Mouse (Mus musculus) forebrain, embryonic 10.5 days (tissue): ENCODE results near the gene Dars2. TPM values are rescaled to one million over a fixed set of nuclear protein-coding genes. Genes with fewer than 3 reads are reported as not detected.
A peak's percentile ranks its signal among the peaks of the same experiment; 100 is the strongest.
"Not testable (repeated sequence)": the region's sequence is repeated elsewhere in the genome, so short reads cannot be mapped to it uniquely, and the experiment has no call there.

Experiments used
- DNase-seq: peaks from one replicate; pipeline ENCODE4 v3.0.0-alpha.2; 2017; ENCODE audit warnings: low spot score; ENCODE audit errors: extremely low spot score
- H3K27ac ChIP-seq: fragments of 300-500 bp; sonication (generic); 2 replicates; pipeline ENCODE4 v1.5.1; 2016; ENCODE audit warnings: mild to moderate bottlenecking
- H3K27me3 ChIP-seq: fragments of 300-500 bp; sonication (generic); 2 replicates; pipeline ENCODE4 v1.6.1; 2016; ENCODE audit warnings: mild to moderate bottlenecking; ENCODE audit not compliant: poor library complexity, severe bottlenecking
- H3K36me3 ChIP-seq: fragments of 300-500 bp; sonication (generic); replicated peaks from 2 replicates; pipeline ENCODE4 v1.6.1; 2016; ENCODE audit warnings: mild to moderate bottlenecking, moderate library complexity
- H3K4me1 ChIP-seq: fragments of 300-500 bp; sonication (generic); 2 replicates; pipeline ENCODE4 v1.6.1; 2016
- H3K4me3 ChIP-seq: fragments of 300-500 bp; sonication (generic); 2 replicates; pipeline ENCODE4 v1.5.1; 2016; ENCODE audit warnings: mild to moderate bottlenecking, moderate library complexity
- H3K9me3 ChIP-seq: fragments of 300-500 bp; sonication (generic); 2 replicates; pipeline ENCODE4 v1.6.1; 2016; ENCODE audit warnings: mild to moderate bottlenecking, moderate library complexity
- WGBS: fragments of 180-500 bp; shearing (Covaris S2); methylation state at CpG from one replicate; pipeline ENCODE4 v1.1.7; 2016; 5-methylcytosine and 5-hydroxymethylcytosine counted together
- polyA plus RNA-seq: library from polyadenylated mRNA; unstranded; fragments of >200 nt; fragmentation: Nextera tagmentation; extraction: Ambion mirVana; gene quantifications from 2 replicates; pipeline ENCODE4 v1.2.1, GENCODE M21; 2016

The Dars2 gene
- polyA plus RNA-seq, 1 experiment from 2014 or later: 79.9 TPM

- Histone ChIP-seq H3K36me3 (peaks cover 73% of the 10 kb centered on the region), H3K27me3 (no peaks in the 10 kb centered on the region), H3K27ac (peak overlapping the region; percentile 97), H3K4me1 (peaks cover 23% of the 10 kb centered on the region), H3K4me3 (peak overlapping the region; percentile 85), H3K9me3 (no peaks in the 10 kb centered on the region)
- WGBS: 2% methylated on average over 21 of the region's 21 CpGs
- no peak for DNase-seq
Observed at GRCm38 (mm10) chr1:161033856-161034434, 36.5 kb downstream of the Dars2 start.

GRCm38 (mm10) chr1:161032345-161032744 lies 38.1 kb downstream of the Dars2 start:
- H3K36me3 ChIP-seq: peaks cover 63% of the 10 kb centered on the region
- 93% methylated on average over 7 of the region's 7 CpGs for WGBS
- no peaks in the 10 kb centered on the region for H3K27me3 ChIP-seq
- DNase-seq: peak; percentile 7
- H3K4me3 ChIP-seq: no peak overlapping the region
- H3K4me1 ChIP-seq: peaks cover 10% of the 10 kb centered on the region
- H3K9me3 ChIP-seq: no peaks in the 10 kb centered on the region
- H3K27ac ChIP-seq: no peak overlapping the region

- no peak for DNase-seq
- Histone ChIP-seq H3K9me3 (no peaks in the 10 kb centered on the region), H3K27me3 (no peaks in the 10 kb centered on the region), H3K4me3 (no peak overlapping the region), H3K36me3 (peaks cover 63% of the 10 kb centered on the region), H3K4me1 (peaks cover 9% of the 10 kb centered on the region), H3K27ac (no peak overlapping the region)
- 87% methylated on average over 9 of the region's 9 CpGs for WGBS
Observed at GRCm38 (mm10) chr1:161031881-161032280, 38.6 kb downstream of the Dars2 start.

DNA sequence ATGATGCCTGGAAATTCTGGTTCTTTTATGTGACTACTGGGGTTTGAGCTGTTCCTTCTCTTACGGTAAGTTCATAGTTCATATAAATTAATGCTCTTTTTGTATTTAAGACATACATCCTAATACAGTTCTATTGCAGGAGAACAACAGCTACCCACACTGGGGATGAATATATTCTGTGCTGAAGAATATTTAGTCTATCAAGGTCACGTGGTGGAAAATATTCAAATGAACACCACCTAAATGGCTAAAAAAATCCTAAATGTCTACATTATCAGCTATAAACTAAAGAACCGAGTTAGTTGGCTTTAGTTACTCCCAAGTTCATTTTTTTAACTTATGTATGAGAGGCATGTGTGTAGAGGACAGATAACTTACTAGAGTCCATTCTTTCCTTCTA lies 40.4 kb downstream of the Dars2 start:
- no peak overlapping the region for H3K4me3 ChIP-seq
- DNase-seq: no peak
- H3K4me1 ChIP-seq: peaks cover 9% of the 10 kb centered on the region
- H3K27me3 ChIP-seq: no peaks in the 10 kb centered on the region
- H3K27ac ChIP-seq: no peak overlapping the region
- H3K36me3 ChIP-seq: peaks cover 55% of the 10 kb centered on the region
- H3K9me3 ChIP-seq: no peaks in the 10 kb centered on the region
- 91% methylated on average over 3 of the region's 3 CpGs for WGBS

DNA sequence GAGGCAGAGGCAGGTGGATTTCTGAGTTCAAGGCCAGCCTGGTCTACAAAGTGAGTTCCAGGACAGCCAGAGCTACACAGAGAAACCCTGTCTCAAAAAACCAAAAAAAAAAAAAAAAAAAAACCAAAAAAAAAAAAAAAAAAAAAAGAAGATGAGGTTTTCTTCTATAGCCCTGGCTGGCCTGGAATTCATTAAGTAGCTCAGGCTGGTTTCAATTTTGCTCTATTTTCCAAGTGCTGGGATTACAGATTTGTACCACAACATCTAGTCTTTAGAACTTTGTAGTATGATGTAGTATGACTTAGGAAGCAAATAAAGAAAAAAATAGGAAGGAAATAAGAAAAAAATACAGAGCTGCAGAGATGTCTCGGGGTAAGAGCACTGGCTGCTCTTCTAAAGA lies 42.0 kb downstream of the Dars2 start:
- not testable (repeated sequence) for H3K27ac ChIP-seq, H3K4me1 ChIP-seq, H3K4me3 ChIP-seq, H3K27me3 ChIP-seq, DNase-seq, H3K9me3 ChIP-seq
- WGBS: 79% methylated on average over 1 of the region's 1 CpGs
- peaks cover 63% of the 10 kb centered on the region for H3K36me3 ChIP-seq

GRCm38 (mm10) chr1:161027196-161027595 lies 43.3 kb downstream of the Dars2 start:
- no peak for DNase-seq
- H3K36me3 ChIP-seq: peaks cover 60% of the 10 kb centered on the region
- 93% methylated on average over 2 of the region's 2 CpGs for WGBS

GRCm38 (mm10) chr1:161025410-161026210 lies 44.8 kb downstream of the Dars2 start:
- H3K27me3 ChIP-seq: no peaks in the 10 kb centered on the region
- WGBS: 94% methylated on average over 5 of the region's 5 CpGs
- no peaks in the 10 kb centered on the region for H3K9me3 ChIP-seq
- H3K4me3 ChIP-seq: no peak overlapping the region
- H3K4me1 ChIP-seq: no peaks in the 10 kb centered on the region
- peaks cover 49% of the 10 kb centered on the region for H3K36me3 ChIP-seq
- DNase-seq: no peak
- H3K27ac ChIP-seq: no peak overlapping the region

More at GRCm38 (mm10) chr1:161027196-161027595, 43.3 kb downstream of the Dars2 start:
- Histone ChIP-seq H3K4me1 (no peaks in the 10 kb centered on the region), H3K4me3 (no peak overlapping the region), H3K9me3 (no peaks in the 10 kb centered on the region), H3K27ac (no peak overlapping the region), H3K27me3 (no peaks in the 10 kb centered on the region)

- no peak for DNase-seq
- Histone ChIP-seq H3K27ac (no peak overlapping the region), H3K9me3 (no peaks in the 10 kb centered on the region), H3K4me3 (no peak overlapping the region), H3K36me3 (peaks cover 54% of the 10 kb centered on the region), H3K4me1 (no peaks in the 10 kb centered on the region), H3K27me3 (no peaks in the 10 kb centered on the region)
- 96% methylated on average over 14 of the region's 14 CpGs for WGBS
Observed at GRCm38 (mm10) chr1:161020051-161020450, 50.4 kb downstream of the Dars2 start.

DNA sequence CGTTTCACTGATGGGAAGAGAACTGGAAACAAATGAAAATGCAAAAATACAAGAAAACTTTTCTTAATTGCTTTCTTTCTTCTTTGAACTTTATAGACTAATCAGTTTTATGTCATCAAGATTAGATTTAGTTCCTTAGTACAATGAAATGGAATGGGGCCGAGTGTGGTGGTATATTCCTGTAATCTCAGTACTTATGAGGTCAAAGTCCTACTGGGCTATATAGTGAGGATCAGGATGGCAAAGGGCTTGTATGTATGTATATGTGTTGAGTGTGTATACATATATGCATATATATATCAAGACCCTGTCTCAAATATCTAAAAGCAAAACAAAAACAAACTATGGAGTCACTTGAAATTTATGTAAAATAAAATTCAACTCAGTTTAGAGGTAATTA lies 54.1 kb downstream of the Dars2 start:
- H3K27ac ChIP-seq: no peak overlapping the region
- no peaks in the 10 kb centered on the region for H3K9me3 ChIP-seq
- peaks cover 73% of the 10 kb centered on the region for H3K36me3 ChIP-seq
- H3K4me1 ChIP-seq: no peaks in the 10 kb centered on the region
- 90% methylated on average over 2 of the region's 2 CpGs for WGBS
- no peak for DNase-seq
- H3K27me3 ChIP-seq: no peaks in the 10 kb centered on the region
- H3K4me3 ChIP-seq: no peak overlapping the region

DNA sequence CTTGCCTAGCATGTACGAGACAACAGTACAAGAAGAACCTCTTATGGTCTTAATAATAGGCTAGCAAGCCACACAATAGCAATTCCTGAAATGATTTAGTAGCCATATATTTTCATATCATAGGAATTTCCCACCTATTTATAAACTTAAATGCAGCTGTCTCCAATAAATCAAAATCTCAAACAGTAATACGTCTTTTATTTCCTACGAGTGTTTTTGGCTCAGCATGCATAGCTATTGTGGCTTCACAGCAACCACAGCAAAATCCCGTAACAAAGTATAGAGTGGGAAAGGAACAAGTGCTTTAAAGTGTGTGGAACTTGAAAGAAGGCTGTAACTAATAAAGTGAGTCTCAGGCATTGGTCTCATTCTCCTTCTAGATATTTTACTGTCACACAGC lies 60.0 kb downstream of the Dars2 start:
- DNase-seq: no peak
- Histone ChIP-seq H3K27me3 (no peaks in the 10 kb centered on the region), H3K4me1 (no peaks in the 10 kb centered on the region), H3K36me3 (peaks cover 47% of the 10 kb centered on the region), H3K9me3 (no peaks in the 10 kb centered on the region), H3K27ac (no peak overlapping the region), H3K4me3 (no peak overlapping the region)
- 92% methylated on average over 4 of the region's 4 CpGs for WGBS

DNA sequence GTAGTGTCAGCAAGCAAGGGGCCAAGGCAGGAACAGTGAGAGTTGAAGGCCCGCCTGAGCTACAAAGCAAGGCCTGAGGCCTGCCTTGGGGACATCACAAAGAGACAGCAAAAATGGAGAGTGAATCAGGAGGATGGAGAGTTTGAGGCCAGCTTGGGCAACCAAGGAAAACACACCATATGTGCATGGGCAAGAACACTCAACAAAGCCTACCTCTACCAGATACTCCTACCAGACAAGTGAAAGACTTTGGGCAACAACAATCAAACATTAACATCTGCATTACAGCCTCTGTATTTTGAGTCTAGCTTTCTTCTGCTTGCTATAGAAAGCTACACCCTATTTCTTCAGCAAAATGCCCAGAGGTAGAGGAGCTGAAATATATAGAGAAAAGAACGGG lies 62.4 kb downstream of the Dars2 start:
- H3K9me3 ChIP-seq: no peaks in the 10 kb centered on the region
- DNase-seq: no peak
- H3K4me1 ChIP-seq: no peaks in the 10 kb centered on the region; the same call in 1 of the 2 replicates
- H3K36me3 ChIP-seq: peaks cover 39% of the 10 kb centered on the region
- 91% methylated on average over 2 of the region's 2 CpGs for WGBS
- H3K27ac ChIP-seq: no peak overlapping the region
- no peaks in the 10 kb centered on the region for H3K27me3 ChIP-seq
- no peak overlapping the region for H3K4me3 ChIP-seq

DNA sequence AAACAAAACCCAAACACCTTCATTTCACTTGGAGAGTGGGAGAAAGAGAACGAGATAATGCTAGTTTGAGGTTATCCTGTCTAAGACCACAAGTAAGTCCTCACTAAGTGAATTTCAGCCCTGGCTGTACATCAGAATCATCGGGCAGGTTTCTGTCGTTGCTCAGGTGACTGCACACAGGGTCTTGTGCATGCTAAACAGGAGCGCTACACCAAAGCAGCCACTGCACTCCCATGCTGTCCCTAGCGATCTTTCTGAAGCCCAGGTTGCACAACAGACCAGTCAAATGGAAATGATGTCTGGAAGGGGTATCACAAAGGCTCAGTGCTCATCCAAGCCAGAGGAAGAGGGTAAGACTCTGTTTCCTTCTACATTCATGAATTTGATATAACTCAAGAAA lies 64.0 kb downstream of the Dars2 start:
- no peaks in the 10 kb centered on the region; the same call in 1 of the 2 replicates for H3K4me1 ChIP-seq
- no peaks in the 10 kb centered on the region for H3K27me3 ChIP-seq
- WGBS: 86% methylated on average over 5 of the region's 5 CpGs
- no peak for DNase-seq
- no peaks in the 10 kb centered on the region for H3K9me3 ChIP-seq
- H3K4me3 ChIP-seq: no peak overlapping the region
- H3K36me3 ChIP-seq: peaks cover 24% of the 10 kb centered on the region
- H3K27ac ChIP-seq: no peak overlapping the region

DNA sequence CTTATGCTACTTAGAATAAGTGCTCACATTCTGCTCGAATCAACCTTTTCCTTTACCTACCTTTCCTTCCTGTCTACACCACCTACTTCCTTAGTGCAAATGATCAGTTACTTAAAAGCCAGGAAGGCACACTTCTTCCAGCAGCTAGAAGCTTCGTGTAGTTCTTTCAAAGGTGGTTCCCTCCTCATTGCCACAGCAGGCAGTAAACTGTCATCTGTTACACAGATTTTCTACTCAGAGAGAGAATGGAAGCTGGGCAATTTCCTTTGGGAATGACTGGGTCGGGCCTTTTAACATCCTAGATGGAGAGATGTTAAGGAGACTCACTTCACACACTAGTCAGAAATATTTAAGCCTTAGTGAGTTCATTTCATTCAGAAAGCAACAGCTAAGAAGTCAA lies 64.9 kb downstream of the Dars2 start:
- Histone ChIP-seq H3K4me1 (no peaks in the 10 kb centered on the region; the same call in 1 of the 2 replicates), H3K27ac (no peak overlapping the region), H3K36me3 (peaks cover 22% of the 10 kb centered on the region), H3K4me3 (no peak overlapping the region), H3K27me3 (no peaks in the 10 kb centered on the region), H3K9me3 (no peaks in the 10 kb centered on the region)
- DNase-seq: no peak
- WGBS: 85% methylated on average over 3 of the region's 3 CpGs
